Mouse (Mus musculus): ENCODE results near the gene Efnb3.

Efnb3 gene

GRCm38 (mm10) chr11:69559851-69560765, at the start of gene Efnb3:
Gene Efnb3, minus strand, starts transcription at chr11:69560205.
- no peak for TF ChIP-seq GATA4 (IDR thresholded peaks at IDR 0.05; ENCODE audit: insufficient replicate concordance, low read length)

GRCm38 (mm10) chr11:69609416-69609815, 49.4 kb upstream of the Efnb3 start:
- TF ChIP-seq GATA4 (IDR thresholded peaks at IDR 0.05; ENCODE audit: insufficient replicate concordance, low read length) = no peak

GRCm38 (mm10) chr11:69608525-69608924, 48.5 kb upstream of the Efnb3 start:
- no peak for TF ChIP-seq GATA4 (IDR thresholded peaks at IDR 0.05; ENCODE audit: insufficient replicate concordance, low read length)

GRCm38 (mm10) chr11:69606832-69607231, 46.8 kb upstream of the Efnb3 start:
- no peak for TF ChIP-seq GATA4 (IDR thresholded peaks at IDR 0.05; ENCODE audit: insufficient replicate concordance, low read length)

GRCm38 (mm10) chr11:69606491-69606795, 46.4 kb upstream of the Efnb3 start:
- no peak for TF ChIP-seq GATA4 (IDR thresholded peaks at IDR 0.05; ENCODE audit: insufficient replicate concordance, low read length)

- no peak for TF ChIP-seq GATA4 (IDR thresholded peaks at IDR 0.05; ENCODE audit: insufficient replicate concordance, low read length)
These were observed 45.9 kb upstream of the Efnb3 start, which contains the start of gene Atp1b2 for GRCm38 (mm10) chr11:69605726-69606490. Gene Atp1b2, minus strand, starts transcription at chr11:69605942.

- TF ChIP-seq GATA4 (IDR thresholded peaks at IDR 0.05; ENCODE audit: insufficient replicate concordance, low read length) = no peak
These were observed 45.0 kb upstream of the Efnb3 start for GRCm38 (mm10) chr11:69604795-69605664.

GRCm38 (mm10) chr11:69604347-69604746, 44.3 kb upstream of the Efnb3 start:
- no peak for TF ChIP-seq GATA4 (IDR thresholded peaks at IDR 0.05; ENCODE audit: insufficient replicate concordance, low read length)

- no peak for TF ChIP-seq GATA4 (IDR thresholded peaks at IDR 0.05; ENCODE audit: insufficient replicate concordance, low read length)
These were observed 43.5 kb upstream of the Efnb3 start for GRCm38 (mm10) chr11:69603516-69603915.

GRCm38 (mm10) chr11:69601768-69602167, 41.8 kb upstream of the Efnb3 start:
- TF ChIP-seq GATA4 (IDR thresholded peaks at IDR 0.05; ENCODE audit: insufficient replicate concordance, low read length) = no peak

- no peak for TF ChIP-seq GATA4 (IDR thresholded peaks at IDR 0.05; ENCODE audit: insufficient replicate concordance, low read length)
These were observed 40.1 kb upstream of the Efnb3 start for GRCm38 (mm10) chr11:69600098-69600497.

GRCm38 (mm10) chr11:69599436-69599835, 39.4 kb upstream of the Efnb3 start:
- no peak for TF ChIP-seq GATA4 (IDR thresholded peaks at IDR 0.05; ENCODE audit: insufficient replicate concordance, low read length)

- no peak for TF ChIP-seq GATA4 (IDR thresholded peaks at IDR 0.05; ENCODE audit: insufficient replicate concordance, low read length)
These were observed 34.8 kb upstream of the Efnb3 start for GRCm38 (mm10) chr11:69594853-69595252.

- TF ChIP-seq GATA4 (IDR thresholded peaks at IDR 0.05; ENCODE audit: insufficient replicate concordance, low read length) = no peak
These were observed 32.8 kb upstream of the Efnb3 start for GRCm38 (mm10) chr11:69592799-69593198.

Measured in liver, adult (tissue).